Comparison of ENCODE assay signal across 36 mouse cellular contexts in genomic region chr2:3449431-3449830, GRCm38 (mm10). TPM values are rescaled to one million over a fixed set of nuclear protein-coding genes. Genes with fewer than 3 reads are reported as not detected.
DNase-seq lines count a peak whose midpoint lies in the region; ATAC-seq lines count a peak whose summit lies in the region.
"Had no signal": no experiment of that assay in that cellular context is flagged by ENCODE, and none has a peak within 500 bp of the region (broad histone marks: within the 10 kb centered on the region; RNA-seq: fewer than 3 reads in every experiment).

No protein-coding gene starts in this region.

- no peaks in the 10 kb centered on the region for H3K27me3 ChIP-seq in forebrain, embryonic 11.5 days (ENCODE audit: control insufficient read depth, insufficient read depth, low read length)
- H3K27me3 ChIP-seq: CH12.LX; forebrain, embryonic 15.5 days; limb, embryonic 12.5 days; stomach, embryonic 15.5 days had no signal

- H3K36me3 ChIP-seq in forebrain, embryonic 11.5 days (ENCODE audit: control insufficient read depth, insufficient read depth, low read length) = no peaks in the 10 kb centered on the region; the same call in 1 of the 2 replicates

- ATAC-seq in forebrain, embryonic 11.5 days (replicated peaks; ENCODE audit: low FRiP score) = no peak
- ATAC-seq: activated CD4-positive, CD25-positive, alpha-beta regulatory T cell, adult 4 months; forebrain, embryonic 15.5 days; hindbrain, postnatal 0 days; intestine, embryonic 16.5 days; liver, postnatal 0 days had no signal

- no peak overlapping the region for H3K4me3 ChIP-seq in forebrain, embryonic 11.5 days (ENCODE audit: low read depth, low read length)
- H3K4me3 ChIP-seq: forebrain, embryonic 15.5 days; gastrocnemius, adult 2 months; limb, embryonic 12.5 days; stomach, embryonic 15.5 days had no signal

- peak; percentile 24 to 35 for DNase-seq in layer of hippocampus, adult 8-10 months (ENCODE audit: low spot score in 2 of 2)
- no peak for DNase-seq in layer of hippocampus, postnatal 25 days (ENCODE audit: extremely low spot score in 1 of 2, low spot score in 1 of 2)
- peak; percentile 15 to 19 for DNase-seq in frontal cortex, postnatal 14 days (ENCODE audit: low spot score in 2 of 2)
- DNase-seq in left cerebral cortex, adult 18-20 months (ENCODE audit: low spot score in 2 of 2) = peak; percentile 51 to 60
- peak; percentile 43 for DNase-seq in right cerebral cortex, postnatal 25 days
- no peak for DNase-seq in forebrain, embryonic 11.5 days (ENCODE audit: low spot score)
- no peak for DNase-seq in T-cell, adult 2 months (ENCODE audit: low spot score)
- DNase-seq: adrenal gland, adult 8-10 months; B cell, adult 2 months; cerebellum, adult 8-10 months; gastrocnemius, adult 2 months; kidney, adult 9 months; kidney, postnatal 14 days; liver, postnatal 0 days; lung, postnatal 10 days; thymus, adult 18-20 months; thymus, postnatal 4 days had no signal

- no peak overlapping the region for H3K9ac ChIP-seq in forebrain, embryonic 11.5 days (ENCODE audit: low read length)
- H3K9ac ChIP-seq: forebrain, embryonic 15.5 days; limb, embryonic 12.5 days; liver, postnatal 0 days; stomach, embryonic 15.5 days had no signal

- no peak overlapping the region for H3K4me2 ChIP-seq in forebrain, embryonic 11.5 days (ENCODE audit: low read depth, low read length, severe bottlenecking)
- H3K4me2 ChIP-seq: forebrain, embryonic 15.5 days; heart, embryonic 11.5 days; limb, embryonic 12.5 days; liver, embryonic 11.5 days; midbrain, embryonic 11.5 days; stomach, embryonic 15.5 days had no signal

- H3K9me3 ChIP-seq in forebrain, embryonic 11.5 days (ENCODE audit: control insufficient read depth, low read length) = no peaks in the 10 kb centered on the region
- H3K9me3 ChIP-seq: forebrain, embryonic 15.5 days; G1E; limb, embryonic 12.5 days; stomach, embryonic 15.5 days had no signal

- 84% methylated on average over 2 of the region's 2 CpGs for WGBS in forebrain, embryonic 11.5 days

- no peaks in the 10 kb centered on the region for H3K4me1 ChIP-seq in forebrain, embryonic 11.5 days (replicated peaks; ENCODE audit: control insufficient read depth, insufficient read depth, low read length)
- H3K4me1 ChIP-seq: forebrain, embryonic 15.5 days; stomach, embryonic 15.5 days had no signal

- no peak overlapping the region for H3K27ac ChIP-seq in forebrain, embryonic 11.5 days (ENCODE audit: low read depth, low read length)
- H3K27ac ChIP-seq: forebrain, embryonic 15.5 days; gastrocnemius, adult 2 months; hindbrain, postnatal 0 days; stomach, embryonic 15.5 days had no signal

RNA-seq across cellular contexts. Expression of gene Suv39h2, which starts 25.4 kb away (rescaled TPM):
- total RNA-seq in layer of hippocampus, adult 8-10 months (2022) = 1 to 10 TPM; 3.1 to 3.8 (median 3.6) TPM
- total RNA-seq in layer of hippocampus, postnatal 25 days (2021) = 1 to 10 TPM; 3.7 to 4.0 TPM
- total RNA-seq in left cerebral cortex, adult 18-20 months (2021) = 1 to 10 TPM; 3.5 to 4.0 TPM
- polyA plus RNA-seq in forebrain, embryonic 11.5 days (2014; fragmentation: Nextera tagmentation; extraction: Ambion mirVana) = 49.3 and 51.0 TPM in 2 replicates

RNA-seq across cellular contexts. Expression of gene Dclre1c, which starts 25.5 kb away (rescaled TPM):
- 10 to 100 TPM; 10.6 to 18.3 (median 15.4) TPM for total RNA-seq in layer of hippocampus, adult 8-10 months (2022)
- total RNA-seq in layer of hippocampus, postnatal 25 days (2021) = 10 to 100 TPM; 10.0 to 16.0 TPM
- total RNA-seq in left cerebral cortex, adult 18-20 months (2021) = 10 to 100 TPM; 10.7 to 11.9 TPM
- 7.5 and 7.7 TPM in 2 replicates for polyA plus RNA-seq in forebrain, embryonic 11.5 days (2014; fragmentation: Nextera tagmentation; extraction: Ambion mirVana)

RNA-seq across cellular contexts. Expression of gene Meig1, which starts 27.0 kb away (rescaled TPM):
- 1 to 10 TPM; 3.3 to 6.4 (median 4.4) TPM for total RNA-seq in layer of hippocampus, adult 8-10 months (2022)
- total RNA-seq in layer of hippocampus, postnatal 25 days (2021) = 1 to 10 TPM; 3.4 to 4.7 TPM
- 1 to 10 TPM; 1.6 to 2.0 TPM for total RNA-seq in left cerebral cortex, adult 18-20 months (2021)
- 0.53 TPM in 1 of 2 replicates, not detected in the other for polyA plus RNA-seq in forebrain, embryonic 11.5 days (2014; fragmentation: Nextera tagmentation; extraction: Ambion mirVana)
- total RNA-seq: CH12.LX; G1E; gastrocnemius, adult 2 months; hematopoietic stem cell, adult 5-6 weeks; megakaryocyte progenitor cell, adult 5-6 weeks had no signal
- polyA plus RNA-seq: activated CD4-positive, CD25-positive, alpha-beta regulatory T cell, adult 4 months; G1E; heart, embryonic 11.5 days; limb, embryonic 12.5 days; liver, embryonic 11.5 days; midbrain, embryonic 11.5 days had no signal

RNA-seq across cellular contexts. Expression of gene Olah, which starts 52.4 kb away (rescaled TPM):
- not detected for total RNA-seq in layer of hippocampus, adult 8-10 months (2022)
- total RNA-seq in layer of hippocampus, postnatal 25 days (2021) = not detected
- total RNA-seq in left cerebral cortex, adult 18-20 months (2021) = not detected
- polyA plus RNA-seq in forebrain, embryonic 11.5 days (2014; fragmentation: Nextera tagmentation; extraction: Ambion mirVana) = not detected in 2 replicates
- total RNA-seq: gastrocnemius, adult 2 months; hematopoietic stem cell, adult 5-6 weeks; hindbrain, postnatal 0 days; layer of hippocampus, postnatal 14 days; megakaryocyte progenitor cell, adult 5-6 weeks; midbrain, postnatal 0 days had no signal
- polyA plus RNA-seq: activated CD4-positive, CD25-positive, alpha-beta regulatory T cell, adult 4 months; embryonic facial prominence, embryonic 14.5 days; forebrain, embryonic 15.5 days; G1E; gonadal fat pad, adult 2 months; heart, embryonic 11.5 days; heart, postnatal 0 days; hindbrain, postnatal 0 days; intestine, embryonic 16.5 days; limb, embryonic 12.5 days; liver, embryonic 11.5 days; liver, postnatal 0 days; midbrain, embryonic 11.5 days; neural tube, embryonic 14.5 days; stomach, embryonic 15.5 days had no signal

Comparison
In these comparisons a context has a peak if more than half of its experiments do, and no peak if none do; other contexts are left out.
1. DNase-seq: peak in layer of hippocampus, adult 8-10 months (2 of 2), frontal cortex, postnatal 14 days (2 of 2), left cerebral cortex, adult 18-20 months (2 of 2) and right cerebral cortex, postnatal 25 days (single experiment); none in layer of hippocampus, postnatal 25 days (0 of 2), forebrain, embryonic 11.5 days (single experiment) and T-cell, adult 2 months (single experiment).